7 mouse cellular contexts compared by ENCODE assay signal in the genomic region with DNA sequence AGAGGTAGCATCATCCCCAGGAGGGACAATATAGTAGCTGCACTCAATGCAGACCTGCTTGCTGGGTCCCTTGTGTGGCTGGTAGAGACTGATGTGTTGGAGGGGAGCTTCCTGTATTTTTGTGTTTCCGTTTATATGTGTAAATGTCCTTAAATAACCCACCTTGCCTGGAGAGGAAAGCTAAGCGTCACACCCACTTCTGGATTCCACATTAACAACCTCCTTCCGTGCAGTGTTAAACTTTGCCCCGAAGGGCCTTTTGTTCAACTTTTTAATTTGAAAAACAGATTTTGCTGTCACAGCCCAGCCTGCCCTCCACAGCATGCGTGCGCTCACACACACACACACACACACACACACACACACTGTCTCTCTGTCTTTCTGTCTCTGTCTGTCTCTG.
DNase-seq lines count a peak whose midpoint lies in the region; ATAC-seq lines count a peak whose summit lies in the region.

No protein-coding gene starts in this region.

- H3K4me2 ChIP-seq in embryonic facial prominence, embryonic 11.5 days (ENCODE audit: low read depth, low read length) = no peak overlapping the region
- peak overlapping the region; percentile 33 for H3K4me2 ChIP-seq in embryonic facial prominence, embryonic 15.5 days (replicated peaks)
- H3K4me2 ChIP-seq in hindbrain, embryonic 15.5 days = peak overlapping the region; percentile 36
- H3K4me2 ChIP-seq in limb, embryonic 13.5 days (replicated peaks) = peak overlapping the region; percentile 58

- H3K36me3 ChIP-seq in embryonic facial prominence, embryonic 11.5 days (replicated peaks; ENCODE audit: control insufficient read depth, insufficient read depth, low read depth, low read length) = no peaks in the 10 kb centered on the region
- H3K36me3 ChIP-seq in embryonic facial prominence, embryonic 15.5 days = no peaks in the 10 kb centered on the region
- no peaks in the 10 kb centered on the region for H3K36me3 ChIP-seq in hindbrain, embryonic 15.5 days
- H3K36me3 ChIP-seq in limb, embryonic 13.5 days = 0 out of 2 replicates have a peak, but pooled peaks cover 2% of the 10 kb centered on the region

- no peak overlapping the region for H3K4me3 ChIP-seq in embryonic facial prominence, embryonic 11.5 days (ENCODE audit: low read depth, low read length)
- no peak overlapping the region for H3K4me3 ChIP-seq in embryonic facial prominence, embryonic 15.5 days (replicated peaks)
- no peak overlapping the region for H3K4me3 ChIP-seq in hindbrain, embryonic 15.5 days
- 0 out of 2 replicates have a peak overlapping the region, but pooled peaks have one; percentile 9 for H3K4me3 ChIP-seq in limb, embryonic 13.5 days

- H3K27ac ChIP-seq in embryonic facial prominence, embryonic 11.5 days (replicated peaks; ENCODE audit: low read depth, low read length) = peak overlapping the region; percentile 49; the same call in 1 of the 2 replicates
- H3K27ac ChIP-seq in embryonic facial prominence, embryonic 15.5 days (replicated peaks) = peak overlapping the region; percentile 61
- H3K27ac ChIP-seq in hindbrain, embryonic 15.5 days (replicated peaks) = peak overlapping the region; percentile 79; the same call in 1 of the 2 replicates
- peak overlapping the region; percentile 89 for H3K27ac ChIP-seq in limb, embryonic 13.5 days

- H3K27me3 ChIP-seq in embryonic facial prominence, embryonic 11.5 days (ENCODE audit: control insufficient read depth, insufficient read depth, low read length) = no peaks in the 10 kb centered on the region
- no peaks in the 10 kb centered on the region for H3K27me3 ChIP-seq in embryonic facial prominence, embryonic 15.5 days
- no peaks in the 10 kb centered on the region for H3K27me3 ChIP-seq in hindbrain, embryonic 15.5 days
- H3K27me3 ChIP-seq in limb, embryonic 13.5 days = no peaks in the 10 kb centered on the region

- no peak for ATAC-seq in embryonic facial prominence, embryonic 11.5 days (replicated peaks; ENCODE audit: insufficient number of reproducible peaks, low FRiP score, low TSS enrichment, low read depth)
- ATAC-seq in embryonic facial prominence, embryonic 15.5 days (ENCODE audit: insufficient number of reproducible peaks, low FRiP score, low TSS enrichment, low read depth) = no peak
- no peak for ATAC-seq in hindbrain, embryonic 15.5 days (ENCODE audit: low FRiP score, low read depth)
- ATAC-seq in limb, embryonic 13.5 days (ENCODE audit: low FRiP score, low read depth) = no peak

- H3K4me1 ChIP-seq in embryonic facial prominence, embryonic 11.5 days (ENCODE audit: control insufficient read depth, insufficient read depth, low read length) = peaks cover 6% of the 10 kb centered on the region
- peaks cover 70% of the 10 kb centered on the region for H3K4me1 ChIP-seq in embryonic facial prominence, embryonic 15.5 days
- H3K4me1 ChIP-seq in hindbrain, embryonic 15.5 days (replicated peaks) = peaks cover 72% of the 10 kb centered on the region
- peaks cover 83% of the 10 kb centered on the region for H3K4me1 ChIP-seq in limb, embryonic 13.5 days

- H3K9ac ChIP-seq in embryonic facial prominence, embryonic 11.5 days (replicated peaks; ENCODE audit: low read length) = no peak overlapping the region
- H3K9ac ChIP-seq in embryonic facial prominence, embryonic 15.5 days = no peak overlapping the region
- H3K9ac ChIP-seq in hindbrain, embryonic 15.5 days = no peak overlapping the region
- H3K9ac ChIP-seq in limb, embryonic 13.5 days = 0 out of 2 replicates have a peak overlapping the region, but pooled peaks have one; percentile 31

- WGBS in embryonic facial prominence, embryonic 11.5 days = 30% methylated on average over 6 of the region's 6 CpGs
- 20% methylated on average over 6 of the region's 6 CpGs for WGBS in embryonic facial prominence, embryonic 15.5 days
- WGBS in hindbrain, embryonic 15.5 days = 36% methylated on average over 6 of the region's 6 CpGs
- 8% methylated on average over 6 of the region's 6 CpGs for WGBS in limb, embryonic 13.5 days

- no peaks in the 10 kb centered on the region for H3K9me3 ChIP-seq in embryonic facial prominence, embryonic 11.5 days (replicated peaks; ENCODE audit: control insufficient read depth, low read length)
- H3K9me3 ChIP-seq in embryonic facial prominence, embryonic 15.5 days (replicated peaks) = no peaks in the 10 kb centered on the region
- H3K9me3 ChIP-seq in hindbrain, embryonic 15.5 days = no peaks in the 10 kb centered on the region
- H3K9me3 ChIP-seq in limb, embryonic 13.5 days = no peaks in the 10 kb centered on the region

- no peak for DNase-seq in embryonic facial prominence, embryonic 11.5 days (ENCODE audit: low spot score)
- no peak for DNase-seq in adrenal gland, adult 8-10 months
- DNase-seq in left cerebral cortex, adult 18-20 months (ENCODE audit: low spot score in 2 of 2) = no peak
- no peak for DNase-seq in gastrocnemius, adult 18-20 months (ENCODE audit: low spot score)
